Mouse (Mus musculus) E14TG2a.4 (cell line): ENCODE measurements around the gene Kbtbd12.

Experiments used
- H3K27me3 ChIP-seq: 2 replicates; pipeline ENCODE4 v1.6.1; 2014; ENCODE audit warnings: low read length, control low read depth; ENCODE audit not compliant: insufficient read depth
- H3K36me3 ChIP-seq: 2 replicates; pipeline ENCODE4 v1.6.1; 2014; ENCODE audit warnings: low read length, control low read depth; ENCODE audit not compliant: insufficient read depth
- H3K4me1 ChIP-seq: replicated peaks from 2 replicates; pipeline ENCODE4 v1.6.1; 2014; ENCODE audit warnings: low read depth, low read length, control low read depth
- H3K4me3 ChIP-seq: replicated peaks from 2 replicates; pipeline ENCODE4 v1.5.1; 2014; ENCODE audit warnings: mild to moderate bottlenecking, low read length
- H3K9me3 ChIP-seq: 2 replicates; pipeline ENCODE4 v1.6.1; 2014; ENCODE audit warnings: low read length, control low read depth
- CTCF ChIP-seq: conservative IDR thresholded peaks from 2 replicates; pipeline ENCODE4 v1.5.1; 2014; ENCODE audit warnings: low read length
- NANOG ChIP-seq: IDR thresholded peaks from 2 replicates; pipeline ENCODE4 v1.6.1; 2014; ENCODE audit warnings: borderline replicate concordance, low read length, mixed read lengths
- POU5F1 ChIP-seq: IDR thresholded peaks from 2 replicates; pipeline ENCODE4 v1.6.1; 2014; ENCODE audit warnings: low read length, borderline replicate concordance

The Kbtbd12 gene

GRCm38 (mm10) chr6:88514546-88514945 lies 123.2 kb downstream of the Kbtbd12 start:
- peaks cover 77% of the 10 kb centered on the region for H3K36me3 ChIP-seq

GRCm38 (mm10) chr6:88513984-88514383 lies 123.8 kb downstream of the Kbtbd12 start:
- no peaks in the 10 kb centered on the region for H3K9me3 ChIP-seq
- H3K36me3 ChIP-seq, result peaks cover 81% of the 10 kb centered on the region
- no peaks in the 10 kb centered on the region for H3K27me3 ChIP-seq
- no peak overlapping the region for H3K4me3 ChIP-seq
- TF ChIP-seq CTCF (no peak), POU5F1 (no peak), NANOG (no peak)
- H3K4me1 ChIP-seq, result peaks cover 39% of the 10 kb centered on the region

More at GRCm38 (mm10) chr6:88514546-88514945, 123.2 kb downstream of the Kbtbd12 start:
- no peak overlapping the region for H3K4me3 ChIP-seq
- TF ChIP-seq NANOG, result no peak
- TF ChIP-seq POU5F1, result no peak
- no peak for TF ChIP-seq CTCF
- H3K27me3 ChIP-seq, result no peaks in the 10 kb centered on the region
- no peaks in the 10 kb centered on the region for H3K9me3 ChIP-seq
- peaks cover 44% of the 10 kb centered on the region for H3K4me1 ChIP-seq

GRCm38 (mm10) chr6:88503044-88503443 lies 134.7 kb downstream of the Kbtbd12 start:
- Histone ChIP-seq H3K9me3 (no peaks in the 10 kb centered on the region), H3K4me1 (peaks cover 31% of the 10 kb centered on the region), H3K27me3 (peaks cover 6% of the 10 kb centered on the region), H3K36me3 (peaks cover 78% of the 10 kb centered on the region), H3K4me3 (no peak overlapping the region)
- no peak for TF ChIP-seq NANOG
- no peak for TF ChIP-seq CTCF
- TF ChIP-seq POU5F1, result no peak

GRCm38 (mm10) chr6:88502030-88502970 lies 135.4 kb downstream of the Kbtbd12 start:
- Histone ChIP-seq H3K4me3 (no peak overlapping the region), H3K4me1 (peaks cover 31% of the 10 kb centered on the region), H3K9me3 (no peaks in the 10 kb centered on the region), H3K36me3 (peaks cover 78% of the 10 kb centered on the region), H3K27me3 (peaks cover 6% of the 10 kb centered on the region)
- no peak for TF ChIP-seq POU5F1

- peaks cover 78% of the 10 kb centered on the region for H3K36me3 ChIP-seq
- no peaks in the 10 kb centered on the region for H3K9me3 ChIP-seq
- peak overlapping the region; percentile 81 for H3K4me3 ChIP-seq
- H3K4me1 ChIP-seq, result peaks cover 38% of the 10 kb centered on the region
- peaks cover 6% of the 10 kb centered on the region for H3K27me3 ChIP-seq
- TF ChIP-seq NANOG (no peak), POU5F1 (no peak), CTCF (peak; percentile 42)
Observed at GRCm38 (mm10) chr6:88500405-88500767, 137.4 kb downstream of the Kbtbd12 start.

- Histone ChIP-seq H3K27me3 (peaks cover 6% of the 10 kb centered on the region), H3K9me3 (no peaks in the 10 kb centered on the region), H3K4me1 (peaks cover 38% of the 10 kb centered on the region), H3K4me3 (peak overlapping the region; percentile 81), H3K36me3 (peaks cover 73% of the 10 kb centered on the region)
- TF ChIP-seq NANOG (no peak), CTCF (no peak), POU5F1 (no peak)
Observed at GRCm38 (mm10) chr6:88499481-88500404, 138.0 kb downstream of the Kbtbd12 start.
